Mouse (Mus musculus) cerebellum, adult 9-11 months (tissue): ENCODE measurements around the gene Efnb1.
"Not testable (repeated sequence)": the region's sequence is repeated elsewhere in the genome, so short reads cannot be mapped to it uniquely, and the experiment has no call there.

Experiments used
- DNase-seq: peaks from one replicate; pipeline ENCODE4 v3.0.0; 2022

Gene Efnb1

DNA sequence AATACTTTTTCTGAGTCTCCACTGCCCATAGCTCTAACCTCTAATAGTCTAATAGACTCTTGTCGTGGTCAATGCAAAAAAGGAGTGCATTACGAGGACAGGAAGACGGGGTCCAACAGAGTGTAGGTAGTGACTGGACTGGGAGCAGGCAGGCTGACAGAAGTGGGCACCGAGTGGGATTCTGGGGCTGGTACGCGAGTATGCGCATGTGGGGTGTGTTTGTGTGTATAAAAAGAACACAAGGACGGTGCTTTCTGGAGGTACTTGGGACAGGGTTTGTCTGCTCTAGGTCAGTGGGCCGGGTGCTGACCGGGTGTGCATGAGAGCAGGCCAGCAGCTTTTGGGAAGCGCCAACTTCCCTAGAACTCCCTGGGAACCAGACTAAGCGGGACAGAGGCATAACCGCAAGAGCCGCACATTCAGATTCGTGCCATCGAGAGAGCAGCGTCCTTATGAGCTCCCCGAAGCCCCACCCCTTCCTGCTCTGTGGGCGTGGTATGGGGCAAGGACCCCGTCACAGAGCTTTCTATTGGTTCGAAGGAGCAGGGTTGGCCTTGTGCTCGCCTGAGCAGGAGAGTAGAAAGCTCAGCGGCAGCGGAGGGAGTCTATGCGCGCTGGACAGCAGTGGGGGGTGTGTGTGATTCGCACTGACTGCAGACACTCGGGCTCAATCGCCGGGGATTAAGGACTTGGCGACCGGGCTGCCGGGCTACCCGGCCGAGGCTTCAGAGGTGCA lies at the start of gene Efnb1:
Gene Efnb1 (plus strand): TSS at position 608 of the 736 bp plus-strand sequence.
- DNase-seq: peak; percentile 91

- no peak for DNase-seq
Observed at GRCm38 (mm10) chrX:99092704-99093103, 43.2 kb upstream of the Efnb1 start.

DNA sequence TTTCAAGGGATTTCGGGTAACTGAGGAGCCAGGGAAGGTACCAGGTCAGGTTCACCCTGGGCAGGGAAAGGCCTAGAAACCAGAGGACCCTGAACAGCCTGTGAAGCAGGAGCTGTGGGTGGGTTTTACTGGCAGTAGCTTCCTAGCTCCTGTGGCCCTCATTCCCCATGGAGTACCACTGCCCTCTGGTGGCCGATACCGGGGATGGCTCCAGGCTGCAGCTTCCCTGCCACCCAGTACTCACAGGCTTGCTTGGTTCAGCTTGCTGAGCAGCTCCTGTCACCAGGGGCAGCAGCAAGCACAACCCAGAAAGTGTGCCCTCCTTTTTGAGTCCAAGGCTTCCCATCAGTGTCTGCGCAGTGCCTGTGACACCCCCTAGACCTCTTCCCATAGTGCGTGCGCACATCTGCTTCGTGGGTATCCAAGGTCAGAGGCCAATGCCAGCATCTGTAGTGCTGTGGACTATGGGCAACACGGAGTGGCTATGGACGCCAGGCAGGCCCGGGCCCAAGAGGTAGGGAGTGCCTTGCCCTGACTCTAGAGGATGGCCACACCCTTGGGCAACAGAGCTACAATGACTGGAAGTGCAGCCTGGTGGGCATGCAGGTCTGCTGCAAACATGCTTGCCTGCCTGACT lies 24.7 kb upstream of the Efnb1 start:
- not testable (repeated sequence) for DNase-seq

GRCm38 (mm10) chrX:99119510-99119909 lies 16.4 kb upstream of the Efnb1 start:
- DNase-seq: no peak

DNA sequence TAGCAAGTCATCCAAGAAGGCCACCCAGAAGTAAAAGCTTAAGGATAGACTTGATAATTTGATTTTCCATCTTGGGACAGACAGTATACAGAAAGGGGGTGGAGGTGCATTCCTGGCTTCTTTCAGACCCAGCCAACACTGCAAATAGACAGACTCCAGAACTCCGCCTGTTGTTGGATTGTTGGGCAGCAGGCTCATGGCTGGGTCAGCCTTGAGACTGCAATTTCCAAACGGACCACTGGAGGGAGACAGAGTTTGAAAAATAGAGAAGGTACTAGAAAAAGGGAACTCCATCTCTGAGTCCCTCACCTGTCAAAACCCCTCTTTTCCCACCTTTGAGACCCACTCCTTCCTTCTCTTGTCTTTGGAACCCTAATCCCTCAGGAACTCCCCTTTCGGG lies 5.9 kb upstream of the Efnb1 start:
- peak; percentile 42 for DNase-seq

DNA sequence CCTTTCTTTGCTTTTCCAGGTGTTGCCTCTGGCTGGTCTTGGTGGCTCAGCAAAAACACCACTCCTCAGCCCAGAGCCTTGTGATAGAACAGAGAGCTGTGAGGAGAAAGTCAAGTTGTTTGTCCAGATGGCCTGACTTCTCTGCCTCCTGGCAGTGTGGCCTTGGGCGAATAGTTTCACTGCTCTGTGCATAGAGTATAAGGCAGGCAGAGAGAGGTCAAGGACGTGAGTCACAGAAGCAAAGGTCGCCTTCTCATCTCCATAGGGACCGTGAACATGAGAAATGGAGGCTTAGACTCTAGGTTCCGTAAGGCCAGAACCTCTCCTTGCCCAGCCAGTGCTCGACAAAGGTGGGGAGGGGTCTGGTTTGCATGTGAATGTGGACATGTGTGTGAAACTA lies 3.4 kb upstream of the Efnb1 start:
- no peak for DNase-seq

DNA sequence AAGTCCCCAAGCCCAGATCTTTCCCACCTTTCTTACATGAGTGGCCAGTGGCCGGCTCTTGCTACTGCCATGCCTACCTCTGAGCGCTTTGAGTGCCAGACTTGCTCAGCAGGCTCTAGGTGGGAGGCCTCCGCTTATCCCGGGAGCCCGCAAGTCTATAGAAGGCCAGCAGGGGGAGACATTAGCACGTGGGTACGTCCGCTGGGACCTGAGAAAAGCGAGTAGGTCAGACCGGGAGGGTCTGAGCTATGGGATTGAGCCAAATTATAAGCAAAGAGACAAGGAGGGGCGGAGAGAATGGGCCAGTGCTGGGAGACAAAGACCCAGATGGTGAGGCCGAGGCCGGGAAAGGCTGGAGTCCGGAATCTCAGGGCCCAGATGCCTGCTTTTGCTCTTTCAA lies 1.0 kb upstream of the Efnb1 start:
- peak; percentile 86 for DNase-seq

DNA sequence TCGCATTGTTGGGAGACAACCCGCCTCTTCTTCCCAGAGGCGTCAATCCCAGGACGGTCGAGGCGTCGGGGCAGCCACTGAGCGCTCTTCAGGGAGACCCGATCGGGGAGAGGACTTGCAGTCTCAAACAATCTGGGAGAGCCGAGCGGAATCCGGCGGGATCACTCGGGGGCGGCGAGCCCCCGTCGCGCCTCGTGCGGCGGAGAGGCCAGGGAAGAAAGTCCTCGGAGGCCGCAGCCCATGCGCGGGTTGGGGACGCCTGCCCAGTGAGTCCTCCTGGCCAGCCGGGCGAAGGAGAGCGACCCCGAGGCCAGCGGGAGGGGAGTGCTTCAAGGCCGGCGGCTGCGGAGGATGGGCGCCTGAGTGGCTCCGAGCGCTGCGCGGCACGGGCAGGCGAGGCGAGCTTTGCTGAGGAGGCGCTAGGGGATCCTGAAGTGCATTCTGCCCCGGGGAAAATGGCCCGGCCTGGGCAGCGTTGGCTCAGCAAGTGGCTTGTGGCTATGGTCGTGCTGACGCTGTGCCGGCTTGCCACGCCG lies 569 bp downstream of the Efnb1 start:
- DNase-seq: peak; percentile 35

- no peak for DNase-seq
Observed at GRCm38 (mm10) chrX:99137143-99137870, 1.4 kb downstream of the Efnb1 start.

DNA sequence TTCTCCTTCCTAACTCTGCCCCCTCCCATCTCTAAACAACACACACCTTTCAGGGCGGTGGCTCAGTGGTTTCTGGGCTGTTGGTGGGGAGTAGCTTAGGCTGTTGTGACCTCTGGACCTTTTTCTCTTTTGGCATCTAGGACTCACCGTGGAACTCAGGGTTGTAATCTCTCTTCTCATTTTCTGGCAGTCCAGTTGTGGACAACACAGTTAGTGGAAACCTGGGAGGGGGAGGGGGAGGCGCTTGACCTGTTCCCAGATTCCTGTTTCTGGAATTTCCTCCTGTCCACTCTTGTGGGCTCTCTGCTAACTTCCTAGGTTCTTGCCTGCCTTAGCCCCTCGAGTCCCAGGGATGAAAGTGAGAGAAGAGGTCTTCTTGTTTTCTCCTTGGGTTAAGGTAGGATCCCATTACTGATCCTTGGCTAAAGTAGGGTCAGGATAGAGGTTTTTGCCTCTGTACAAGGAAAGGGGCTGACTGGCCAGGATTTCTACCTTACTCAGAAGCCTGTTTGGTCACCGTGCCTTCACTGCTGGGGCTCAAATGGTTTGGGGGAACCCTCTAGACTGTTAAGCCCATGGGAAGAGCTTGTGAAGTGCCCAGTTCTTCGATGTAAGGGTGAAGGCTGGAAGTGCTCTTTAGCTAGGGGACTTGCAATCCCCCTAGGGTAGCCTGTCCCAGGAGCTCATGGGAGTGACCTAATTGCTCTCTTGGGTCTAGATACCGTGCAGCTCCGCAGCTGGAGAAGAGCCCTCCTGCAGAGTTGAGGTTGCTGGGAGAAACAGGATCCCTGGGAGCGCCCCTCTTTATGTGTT lies 2.2 kb downstream of the Efnb1 start:
- DNase-seq: no peak

- DNase-seq: no peak
Observed at GRCm38 (mm10) chrX:99141079-99141478, 5.1 kb downstream of the Efnb1 start.

GRCm38 (mm10) chrX:99141900-99142299 lies 6.0 kb downstream of the Efnb1 start:
- DNase-seq: no peak

DNA sequence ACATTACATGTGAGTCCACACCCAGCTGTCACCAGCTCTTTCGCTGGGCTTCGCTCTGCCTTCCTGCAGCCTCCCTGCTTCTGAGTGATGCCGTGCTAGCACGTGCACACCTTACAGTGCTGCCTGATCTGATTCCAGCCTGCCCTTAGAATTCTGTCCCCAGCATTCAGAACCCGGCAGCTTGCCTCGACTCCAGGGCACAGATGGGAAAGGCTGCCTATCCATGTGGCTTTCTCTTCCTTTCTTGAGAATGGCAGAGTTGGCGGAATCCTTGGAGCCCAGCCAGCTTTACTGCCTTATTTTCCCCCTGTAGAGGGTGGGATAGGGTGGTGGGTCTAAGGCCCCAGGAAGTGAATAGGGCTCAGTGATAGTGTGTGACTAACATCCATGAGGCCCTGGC lies 9.6 kb downstream of the Efnb1 start:
- DNase-seq: no peak

- no peak for DNase-seq
Observed at GRCm38 (mm10) chrX:99148061-99148905, 12.4 kb downstream of the Efnb1 start.

GRCm38 (mm10) chrX:99149047-99149446 lies 13.1 kb downstream of the Efnb1 start:
- no peak for DNase-seq

DNA sequence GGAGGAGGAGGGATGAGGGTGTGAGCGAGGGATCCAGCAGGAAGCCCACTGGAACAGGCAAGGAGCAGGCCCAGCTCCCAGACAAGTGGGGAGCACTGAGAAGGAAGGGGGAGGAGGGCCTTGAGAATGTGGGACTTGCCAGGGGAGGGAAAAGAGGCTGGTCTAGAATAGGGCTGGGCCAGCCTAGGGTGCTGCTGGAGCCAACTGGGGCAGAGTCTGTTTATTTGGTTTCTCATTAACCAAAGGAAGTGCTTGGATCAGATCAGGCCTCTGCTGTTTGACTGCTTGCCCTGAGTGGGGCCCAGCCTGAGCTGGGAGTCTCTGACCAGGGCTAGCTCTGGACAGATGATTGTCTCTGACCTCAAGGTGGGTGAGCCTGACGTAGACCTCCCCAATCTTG lies 14.0 kb downstream of the Efnb1 start:
- DNase-seq: no peak

GRCm38 (mm10) chrX:99150712-99151111 lies 14.8 kb downstream of the Efnb1 start:
- no peak for DNase-seq

DNA sequence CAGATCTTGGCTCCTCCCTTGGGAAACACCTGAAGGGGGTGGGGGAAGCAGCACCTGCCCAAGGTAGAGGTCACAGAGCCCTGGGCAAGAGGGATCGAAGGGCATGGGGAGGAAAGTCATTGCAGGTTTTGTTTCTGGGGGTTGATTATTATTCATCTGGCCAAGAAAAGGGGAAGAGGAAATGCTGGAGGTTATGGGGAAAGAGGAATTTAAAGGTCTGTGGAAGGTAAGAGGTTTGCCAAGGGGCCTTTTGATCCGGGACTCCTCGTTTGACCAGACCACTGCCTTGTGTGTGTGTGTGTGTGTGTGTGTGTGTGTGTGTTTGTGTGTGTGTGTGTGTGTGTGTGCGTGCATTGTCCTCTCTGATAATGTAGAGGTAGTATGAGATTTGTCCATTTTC lies 15.5 kb downstream of the Efnb1 start:
- no peak for DNase-seq

DNA sequence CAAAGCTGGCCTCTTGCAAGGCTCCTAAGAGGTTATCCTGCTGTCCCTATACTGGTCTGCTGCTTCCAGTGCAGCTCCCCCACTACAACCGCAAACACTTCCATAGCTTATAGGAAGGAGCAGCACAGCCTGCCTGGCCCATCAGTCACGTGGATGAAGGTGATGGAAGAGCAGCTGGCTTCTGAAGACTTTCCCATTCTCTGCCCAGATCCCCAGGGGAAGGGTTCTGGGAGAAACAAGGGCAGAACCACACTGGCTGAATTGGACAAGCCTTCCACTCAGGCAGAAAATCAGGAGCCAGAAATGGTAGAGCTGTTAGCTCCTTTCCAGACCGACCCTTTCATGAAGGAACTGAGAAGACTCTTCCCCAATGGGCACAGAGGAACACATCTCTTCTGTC lies 16.2 kb downstream of the Efnb1 start:
- no peak for DNase-seq

- DNase-seq: no peak
Observed at GRCm38 (mm10) chrX:99152566-99153265, 16.8 kb downstream of the Efnb1 start.

- no peak for DNase-seq
Observed at GRCm38 (mm10) chrX:99153266-99153646, 17.3 kb downstream of the Efnb1 start.
